Comparison of ENCODE assay signal across 8 mouse cellular contexts in genomic region chr3:95499024-95499423, GRCm38 (mm10). TPM values are rescaled to one million over a fixed set of nuclear protein-coding genes. Genes with fewer than 3 reads are reported as not detected.
DNase-seq lines count a peak whose midpoint lies in the region; ATAC-seq lines count a peak whose summit lies in the region.

TSS of gene Ctsk (plus strand) at chr3:95499256.

- no peak for DNase-seq in kidney, postnatal 36 days
- DNase-seq in NIH3T3 (ENCODE audit: low read depth): peak; percentile 45
- DNase-seq in intestine, embryonic 14.5 days (ENCODE audit: low spot score): no peak
- no peak for DNase-seq in thymus, postnatal 36 days

- H3K36me3 ChIP-seq in kidney, embryonic 14.5 days (ENCODE audit: control insufficient read depth, insufficient read depth, low read length): peaks cover 25% of the 10 kb centered on the region
- peaks cover 18% of the 10 kb centered on the region for H3K36me3 ChIP-seq in embryonic facial prominence, embryonic 12.5 days
- peaks cover 27% of the 10 kb centered on the region for H3K36me3 ChIP-seq in intestine, embryonic 14.5 days (ENCODE audit: control insufficient read depth, insufficient read depth, low read length)

- no peak within 1 kb of the TSS; the same call in 1 of the 2 replicates for H3K4me3 ChIP-seq in kidney, embryonic 14.5 days (ENCODE audit: low read length)
- H3K4me3 ChIP-seq in embryonic facial prominence, embryonic 12.5 days: peak within 1 kb of the TSS; percentile 28
- H3K4me3 ChIP-seq in intestine, embryonic 14.5 days (ENCODE audit: low read depth, low read length): peak within 1 kb of the TSS; percentile 19

- H3K27ac ChIP-seq in kidney, embryonic 14.5 days (ENCODE audit: low read depth, low read length): no peak within 1 kb of the TSS
- H3K27ac ChIP-seq in embryonic facial prominence, embryonic 12.5 days: peak within 1 kb of the TSS; percentile 87
- peak within 1 kb of the TSS; percentile 40 for H3K27ac ChIP-seq in intestine, embryonic 14.5 days (ENCODE audit: low read depth)

- 86% methylated on average over 7 of the region's 7 CpGs for WGBS in kidney, embryonic 14.5 days
- 57% methylated on average over 7 of the region's 7 CpGs for WGBS in embryonic facial prominence, embryonic 12.5 days
- 55% methylated on average over 7 of the region's 7 CpGs for WGBS in intestine, embryonic 14.5 days

- no peak for ATAC-seq in kidney, embryonic 14.5 days (ENCODE audit: low FRiP score, low TSS enrichment)
- no peak for ATAC-seq in embryonic facial prominence, embryonic 12.5 days (ENCODE audit: insufficient number of reproducible peaks, insufficient read depth, low FRiP score, low TSS enrichment)
- no peak for ATAC-seq in intestine, embryonic 14.5 days (replicated peaks; ENCODE audit: low FRiP score, low TSS enrichment, low read depth)
- no peak for ATAC-seq in inflammation-experienced regulatory T-cells, adult 6 months
- no peak for ATAC-seq in megakaryocyte progenitor cell, adult 5-6 weeks (replicated peaks; ENCODE audit: poor library complexity)

- no peak within 1 kb of the TSS for H3K9ac ChIP-seq in kidney, embryonic 14.5 days (ENCODE audit: low read depth, low read length)
- H3K9ac ChIP-seq in embryonic facial prominence, embryonic 12.5 days: peak within 1 kb of the TSS; percentile 39
- H3K9ac ChIP-seq in intestine, embryonic 14.5 days (ENCODE audit: low read length): no peak within 1 kb of the TSS

- H3K4me2 ChIP-seq in kidney, embryonic 14.5 days (replicated peaks; ENCODE audit: low read depth, low read length): peak within 1 kb of the TSS; percentile 19; the same call in 1 of the 2 replicates
- H3K4me2 ChIP-seq in embryonic facial prominence, embryonic 12.5 days (replicated peaks): peak within 1 kb of the TSS; percentile 48
- peak within 1 kb of the TSS; percentile 49 for H3K4me2 ChIP-seq in intestine, embryonic 14.5 days (ENCODE audit: low read length)

- no peaks in the 10 kb centered on the region for H3K9me3 ChIP-seq in kidney, embryonic 14.5 days (ENCODE audit: control insufficient read depth, low read length)
- H3K9me3 ChIP-seq in embryonic facial prominence, embryonic 12.5 days: no peaks in the 10 kb centered on the region
- no peaks in the 10 kb centered on the region for H3K9me3 ChIP-seq in intestine, embryonic 14.5 days (ENCODE audit: control insufficient read depth, low read length)

- no peaks in the 10 kb centered on the region for H3K4me1 ChIP-seq in kidney, embryonic 14.5 days (ENCODE audit: control insufficient read depth, insufficient read depth, low read length)
- H3K4me1 ChIP-seq in embryonic facial prominence, embryonic 12.5 days: peaks cover 17% of the 10 kb centered on the region; the same call in 1 of the 2 replicates
- H3K4me1 ChIP-seq in intestine, embryonic 14.5 days (replicated peaks; ENCODE audit: control insufficient read depth, insufficient read depth, low read length): no peaks in the 10 kb centered on the region

- H3K27me3 ChIP-seq in kidney, embryonic 14.5 days (ENCODE audit: control insufficient read depth, insufficient read depth, low read length): no peaks in the 10 kb centered on the region
- H3K27me3 ChIP-seq in embryonic facial prominence, embryonic 12.5 days: no peaks in the 10 kb centered on the region
- H3K27me3 ChIP-seq in intestine, embryonic 14.5 days (replicated peaks; ENCODE audit: control insufficient read depth, insufficient read depth, low read length): no peaks in the 10 kb centered on the region

RNA-seq across cellular contexts. Expression of gene Ctsk, which starts in this region (rescaled TPM):
- polyA plus RNA-seq in kidney, embryonic 14.5 days (2014; fragmentation: Nextera tagmentation; extraction: Ambion mirVana): 3.0 and 3.6 TPM in 2 replicates
- 20.2 and 25.7 TPM in 2 replicates for polyA plus RNA-seq in embryonic facial prominence, embryonic 12.5 days (2016; fragmentation: Nextera tagmentation; extraction: Ambion mirVana)
- 8.1 and 9.3 TPM in 2 replicates for polyA plus RNA-seq in intestine, embryonic 14.5 days (2014; fragmentation: Nextera tagmentation; extraction: Ambion mirVana)
- polyA plus RNA-seq in inflammation-experienced regulatory T-cells, adult 6 months (2017; shearing (Covaris generic)): under 1 TPM in 1 of 3 experiments, not detected in 2; 0.44 TPM
- total RNA-seq in megakaryocyte progenitor cell, adult 5-6 weeks (2015): 0.17 and 0.49 TPM in 2 replicates
- not detected in 2 replicates for total RNA-seq in megakaryocyte progenitor cell, adult 5-6 weeks (2017)
